In genomic region chr14:39472790-39473761, GRCm38 (mm10) we compare ENCODE assay signal across 8 mouse cellular contexts. TPM values are rescaled to one million over a fixed set of nuclear protein-coding genes. Genes with fewer than 3 reads are reported as not detected.
DNase-seq lines count a peak whose midpoint lies in the region; ATAC-seq and TF ChIP-seq lines count a peak whose summit lies in the region.

Gene Nrg3 (minus strand): TSS chr14:39473088.

- no peak for TF ChIP-seq POLR2A in ES-Bruce4 (IDR thresholded peaks at IDR 0.05; ENCODE audit: insufficient read depth, low read length)
- peak; percentile 25; the same call in 1 of the 2 replicates for TF ChIP-seq POLR2A in cortical plate, adult 2 months (IDR thresholded peaks at IDR 0.05; ENCODE audit: extremely low read depth, insufficient read depth, low read length)

- no peak within 1 kb of the TSS; the same call in 1 of the 2 replicates for H3K9ac ChIP-seq in ES-Bruce4 (ENCODE audit: low read depth, poor library complexity, severe bottlenecking)
- H3K9ac ChIP-seq in hindbrain, embryonic 11.5 days (ENCODE audit: low read depth, low read length) = peak within 1 kb of the TSS; percentile 72
- peak within 1 kb of the TSS; percentile 89 for H3K9ac ChIP-seq in neural tube, embryonic 14.5 days (replicated peaks; ENCODE audit: low read depth, low read length)

- peak; percentile 84 for ATAC-seq in hindbrain, embryonic 11.5 days (ENCODE audit: low FRiP score)
- peak; percentile 83 for ATAC-seq in neural tube, embryonic 14.5 days (ENCODE audit: low read depth)

- H3K4me1 ChIP-seq in ES-Bruce4 (ENCODE audit: control insufficient read depth, insufficient read depth, low read length) = no peaks in the 10 kb centered on the region
- no peaks in the 10 kb centered on the region; the same call in 1 of the 2 replicates for H3K4me1 ChIP-seq in cortical plate, adult 2 months (ENCODE audit: control insufficient read depth, insufficient read depth, low read length)
- no peaks in the 10 kb centered on the region; the same call in 1 of the 2 replicates for H3K4me1 ChIP-seq in hindbrain, embryonic 11.5 days (replicated peaks; ENCODE audit: control insufficient read depth, insufficient read depth, low read length)
- H3K4me1 ChIP-seq in limb, embryonic 10.5 days = peaks cover 19% of the 10 kb centered on the region
- H3K4me1 ChIP-seq in neural tube, embryonic 14.5 days (ENCODE audit: control insufficient read depth, insufficient read depth, low read length) = no peaks in the 10 kb centered on the region

- under 1% methylated on average over 84 of the region's 121 CpGs for WGBS in hindbrain, embryonic 11.5 days
- WGBS in limb, embryonic 10.5 days = 1% methylated on average over 86 of the region's 121 CpGs
- under 1% methylated on average over 89 of the region's 121 CpGs for WGBS in neural tube, embryonic 14.5 days

- H3K36me3 ChIP-seq in ES-Bruce4 (ENCODE audit: control insufficient read depth, insufficient read depth, low read length, poor library complexity, severe bottlenecking) = no peaks in the 10 kb centered on the region
- no peaks in the 10 kb centered on the region for H3K36me3 ChIP-seq in hindbrain, embryonic 11.5 days (ENCODE audit: control insufficient read depth, insufficient read depth, low read length)
- no peaks in the 10 kb centered on the region for H3K36me3 ChIP-seq in limb, embryonic 10.5 days
- H3K36me3 ChIP-seq in neural tube, embryonic 14.5 days (ENCODE audit: control insufficient read depth, insufficient read depth, low read length) = no peaks in the 10 kb centered on the region

- H3K4me2 ChIP-seq in hindbrain, embryonic 11.5 days (replicated peaks; ENCODE audit: low read depth, low read length) = peak within 1 kb of the TSS; percentile 90
- H3K4me2 ChIP-seq in neural tube, embryonic 14.5 days (ENCODE audit: low read depth, low read length) = peak within 1 kb of the TSS; percentile 56

- TF ChIP-seq CTCF in ES-Bruce4 (IDR thresholded peaks at IDR 0.05; ENCODE audit: low read depth, low read length) = no peak
- no peak for TF ChIP-seq CTCF in cortical plate, adult 2 months (IDR thresholded peaks at IDR 0.05; ENCODE audit: extremely low read depth, insufficient read depth, low read length)

- no peak within 1 kb of the TSS for H3K27ac ChIP-seq in ES-Bruce4 (ENCODE audit: insufficient read depth, low read length)
- H3K27ac ChIP-seq in cortical plate, adult 2 months (ENCODE audit: insufficient read depth, low read length) = peak within 1 kb of the TSS; percentile 99
- peak within 1 kb of the TSS; percentile 68 for H3K27ac ChIP-seq in hindbrain, embryonic 11.5 days (ENCODE audit: low read depth, low read length)
- no peak within 1 kb of the TSS for H3K27ac ChIP-seq in limb, embryonic 10.5 days
- peak within 1 kb of the TSS; percentile 96 for H3K27ac ChIP-seq in neural tube, embryonic 14.5 days (ENCODE audit: low read depth, low read length)

- H3K4me3 ChIP-seq in ES-Bruce4 (ENCODE audit: low read depth, low read length) = peak within 1 kb of the TSS; percentile 73
- H3K4me3 ChIP-seq in cortical plate, adult 2 months (ENCODE audit: insufficient read depth, low read length) = peak within 1 kb of the TSS; percentile 92
- peak within 1 kb of the TSS; percentile 62 for H3K4me3 ChIP-seq in hindbrain, embryonic 11.5 days (ENCODE audit: low read depth, low read length)
- H3K4me3 ChIP-seq in limb, embryonic 10.5 days = peak within 1 kb of the TSS; percentile 54
- peak within 1 kb of the TSS; percentile 78 for H3K4me3 ChIP-seq in neural tube, embryonic 14.5 days (ENCODE audit: low read depth, low read length)

- DNase-seq in adrenal gland, postnatal 10 days = peak; percentile 32
- DNase-seq in adrenal gland, adult 8-10 months = no peak
- peak; percentile 75 for DNase-seq in hindbrain, embryonic 11.5 days (ENCODE audit: low spot score)
- DNase-seq in limb, embryonic 10.5 days (ENCODE audit: low spot score) = peak; percentile 71
- DNase-seq in thymus, postnatal 10 days (ENCODE audit: low spot score in 2 of 2) = no peak

- H3K27me3 ChIP-seq in ES-Bruce4 (ENCODE audit: control insufficient read depth, insufficient read depth, low read length, poor library complexity, severe bottlenecking) = peaks cover 21% of the 10 kb centered on the region
- peaks cover 32% of the 10 kb centered on the region for H3K27me3 ChIP-seq in hindbrain, embryonic 11.5 days (ENCODE audit: control insufficient read depth, insufficient read depth, low read length)
- H3K27me3 ChIP-seq in limb, embryonic 10.5 days (ENCODE audit: low read depth, poor library complexity, severe bottlenecking) = peaks cover 78% of the 10 kb centered on the region
- H3K27me3 ChIP-seq in neural tube, embryonic 14.5 days (ENCODE audit: control insufficient read depth, insufficient read depth, low read length) = peaks cover 5% of the 10 kb centered on the region

- no peak for TF ChIP-seq EP300 in ES-Bruce4 (IDR thresholded peaks at IDR 0.05; ENCODE audit: insufficient read depth, low read depth, low read length)

- no peaks in the 10 kb centered on the region for H3K9me3 ChIP-seq in ES-Bruce4 (replicated peaks; ENCODE audit: control insufficient read depth, insufficient read depth, low read length, poor library complexity, severe bottlenecking)
- no peaks in the 10 kb centered on the region for H3K9me3 ChIP-seq in hindbrain, embryonic 11.5 days (ENCODE audit: control insufficient read depth, low read length)
- H3K9me3 ChIP-seq in limb, embryonic 10.5 days (replicated peaks) = no peaks in the 10 kb centered on the region
- H3K9me3 ChIP-seq in neural tube, embryonic 14.5 days (ENCODE audit: control insufficient read depth, low read length) = no peaks in the 10 kb centered on the region

RNA-seq across cellular contexts. Expression of gene Nrg3, which starts in this region (rescaled TPM):
- 1 to 10 TPM; 3.1 to 4.3 TPM for total RNA-seq in adrenal gland, postnatal 10 days (2021)
- total RNA-seq in adrenal gland, adult 8-10 months (2022) = 10 to 100 TPM in 1 of 4 experiments, 1 to 10 TPM in 3; 3.7 to 10.8 (median 6.6) TPM
- polyA plus RNA-seq in ES-Bruce4 (2011; ENCODE audit: insufficient read depth, insufficient read length, low read depth, missing spikeins) = not detected in 2 replicates
- polyA plus RNA-seq in cortical plate, adult 2 months (2012; rRNA removed) = 33.3 and 35.7 TPM in 2 replicates
- 1.2 and 2.0 TPM in 2 replicates for polyA plus RNA-seq in hindbrain, embryonic 11.5 days (2014; fragmentation: Nextera tagmentation; extraction: Ambion mirVana)
- not detected in 2 replicates for polyA plus RNA-seq in limb, embryonic 10.5 days (2016; fragmentation: Nextera tagmentation; extraction: Ambion mirVana)
- 19.0 and 20.8 TPM in 2 replicates for polyA plus RNA-seq in neural tube, embryonic 14.5 days (2014; fragmentation: Nextera tagmentation; extraction: Ambion mirVana)

Comparison
In these comparisons a context has a peak if more than half of its experiments do, and no peak if none do; other contexts are left out.
1. DNase-seq: peak in adrenal gland, postnatal 10 days (single experiment) and hindbrain, embryonic 11.5 days (single experiment); none in adrenal gland, adult 8-10 months (single experiment) and thymus, postnatal 10 days (0 of 2).
2. Peak in DNase-seq and H3K4me3 ChIP-seq in limb, embryonic 10.5 days; RNA of the gene not detected or under 1 TPM.
3. H3K27ac ChIP-seq: peak in cortical plate, adult 2 months (single experiment), hindbrain, embryonic 11.5 days (single experiment) and neural tube, embryonic 14.5 days (single experiment); none in ES-Bruce4 (single experiment) and limb, embryonic 10.5 days (single experiment).
4. Peak in every context shown above with its lines, with median percentiles within 50 percentile points of each other: H3K4me3 ChIP-seq.